14 mouse cellular contexts compared by ENCODE assay signal in the genomic region with DNA sequence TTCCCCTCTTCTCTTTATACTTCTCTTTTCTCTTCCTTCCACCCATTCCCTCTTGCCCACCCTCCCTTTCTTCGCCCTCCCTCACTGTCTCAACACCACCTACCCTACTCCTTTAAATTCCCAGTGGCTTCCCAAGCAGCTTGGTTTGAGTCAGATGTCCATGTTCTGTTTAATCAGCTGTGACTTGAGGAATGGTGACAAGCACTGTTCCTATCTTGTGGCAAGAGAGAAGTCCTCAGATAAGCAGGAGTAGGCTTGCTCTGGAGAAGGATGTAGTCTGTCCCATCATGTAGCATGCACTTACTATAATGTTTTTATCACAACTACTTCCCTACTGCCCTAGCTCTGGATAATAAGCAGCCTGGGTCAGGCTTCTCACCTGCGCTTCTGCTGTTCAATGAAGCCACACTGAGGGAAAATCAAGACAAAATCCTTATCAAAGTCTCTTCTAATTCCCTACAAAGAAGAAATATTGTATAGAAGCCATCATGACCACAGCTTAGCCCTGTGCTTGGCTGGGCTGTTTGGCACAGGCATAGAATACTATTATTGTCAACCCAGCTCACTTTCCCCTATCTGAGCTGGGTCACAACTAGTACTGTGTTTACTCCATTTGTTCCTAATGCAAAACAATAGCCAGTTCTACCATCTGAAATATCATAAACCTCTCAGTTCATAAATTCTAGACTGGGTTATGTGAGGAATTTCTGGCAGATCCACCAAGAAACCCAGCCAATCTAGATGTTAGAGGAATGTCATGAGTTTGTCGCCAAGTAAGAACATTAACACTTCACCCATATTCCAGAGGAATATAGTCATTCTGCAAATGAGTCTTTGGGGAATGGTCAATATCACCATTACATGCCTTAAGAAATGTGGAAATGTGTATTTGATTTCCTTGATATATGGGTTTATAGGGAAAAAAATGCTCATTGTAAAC. TPM values are rescaled to one million over a fixed set of nuclear protein-coding genes. Genes with fewer than 3 reads are reported as not detected.
DNase-seq lines count a peak whose midpoint lies in the region; ATAC-seq lines count a peak whose summit lies in the region.
"Had no signal": no experiment of that assay in that cellular context is flagged by ENCODE, and none has a peak within 500 bp of the region (broad histone marks: within the 10 kb centered on the region; RNA-seq: fewer than 3 reads in every experiment).

No protein-coding gene starts in this region.

- peak; percentile 45 to 46 for DNase-seq in heart, adult 18-20 months
- no peak for DNase-seq in heart, postnatal 25 days (ENCODE audit: low spot score)
- DNase-seq in lung, adult 18-20 months, result no peak
- DNase-seq in heart, postnatal 10 days, result peak; percentile 42 to 55
- no peak for DNase-seq in midbrain, embryonic 10.5 days (ENCODE audit: low spot score)
- no peak for DNase-seq in liver, embryonic 11.5 days (ENCODE audit: low spot score)
- DNase-seq: cerebellum, adult 8-10 months; gastrocnemius, postnatal 36 days had no signal

- no peak overlapping the region for H3K9ac ChIP-seq in lung, embryonic 15.5 days
- H3K9ac ChIP-seq in liver, embryonic 11.5 days (ENCODE audit: low read depth, low read length), result no peak overlapping the region
- H3K9ac ChIP-seq: hindbrain, embryonic 13.5 days had no signal

- H3K27ac ChIP-seq in lung, embryonic 15.5 days, result peak overlapping the region; percentile 79
- peak overlapping the region; percentile 99 for H3K27ac ChIP-seq in brown adipose tissue, adult 24 weeks (replicated peaks; ENCODE audit: low read depth, low read length)
- H3K27ac ChIP-seq in midbrain, embryonic 10.5 days (replicated peaks), result no peak overlapping the region
- H3K27ac ChIP-seq in liver, embryonic 11.5 days (ENCODE audit: low read depth, low read length), result no peak overlapping the region
- H3K27ac ChIP-seq: hindbrain, embryonic 13.5 days had no signal

- H3K4me3 ChIP-seq in lung, embryonic 15.5 days, result no peak overlapping the region
- H3K4me3 ChIP-seq in brown adipose tissue, adult 24 weeks (ENCODE audit: insufficient read depth, low read depth, low read length), result no peak overlapping the region
- no peak overlapping the region for H3K4me3 ChIP-seq in midbrain, embryonic 10.5 days
- H3K4me3 ChIP-seq in liver, embryonic 11.5 days (ENCODE audit: low read depth, low read length), result no peak overlapping the region
- H3K4me3 ChIP-seq: hindbrain, embryonic 13.5 days had no signal

- WGBS in lung, embryonic 15.5 days, result 63% methylated on average over 3 of the region's 3 CpGs
- 92% methylated on average over 3 of the region's 3 CpGs for WGBS in midbrain, embryonic 10.5 days
- 82% methylated on average over 3 of the region's 3 CpGs for WGBS in liver, embryonic 11.5 days

- ATAC-seq in lung, embryonic 15.5 days (ENCODE audit: borderline replicate concordance, extremely low read depth, low FRiP score, low TSS enrichment), result peak; percentile 21; the same call in 1 of the 2 replicates
- no peak for ATAC-seq in liver, embryonic 11.5 days (replicated peaks; ENCODE audit: low FRiP score)
- ATAC-seq: intestine, postnatal 0 days had no signal

- no peaks in the 10 kb centered on the region for H3K9me3 ChIP-seq in lung, embryonic 15.5 days
- H3K9me3 ChIP-seq in midbrain, embryonic 10.5 days (replicated peaks), result no peaks in the 10 kb centered on the region; the same call in 1 of the 2 replicates
- no peaks in the 10 kb centered on the region for H3K9me3 ChIP-seq in liver, embryonic 11.5 days (ENCODE audit: control insufficient read depth, low read length)
- H3K9me3 ChIP-seq: G1E; hindbrain, embryonic 13.5 days had no signal

- peaks cover 50% of the 10 kb centered on the region for H3K4me1 ChIP-seq in lung, embryonic 15.5 days
- peaks cover 43% of the 10 kb centered on the region; the same call in 1 of the 2 replicates for H3K4me1 ChIP-seq in brown adipose tissue, adult 24 weeks (ENCODE audit: control insufficient read depth, insufficient read depth, insufficient read length, low read length)
- H3K4me1 ChIP-seq in midbrain, embryonic 10.5 days, result peaks cover 7% of the 10 kb centered on the region; the same call in 1 of the 2 replicates
- no peaks in the 10 kb centered on the region; the same call in 1 of the 2 replicates for H3K4me1 ChIP-seq in liver, embryonic 11.5 days (replicated peaks; ENCODE audit: control insufficient read depth, insufficient read depth, low read length)
- H3K4me1 ChIP-seq: hindbrain, embryonic 13.5 days had no signal

- H3K36me3 ChIP-seq in lung, embryonic 15.5 days, result no peaks in the 10 kb centered on the region
- H3K36me3 ChIP-seq in midbrain, embryonic 10.5 days, result no peaks in the 10 kb centered on the region
- no peaks in the 10 kb centered on the region for H3K36me3 ChIP-seq in liver, embryonic 11.5 days (ENCODE audit: control insufficient read depth, insufficient read depth, low read length)
- H3K36me3 ChIP-seq: G1E; hindbrain, embryonic 13.5 days had no signal

- H3K27me3 ChIP-seq in lung, embryonic 15.5 days, result no peaks in the 10 kb centered on the region
- H3K27me3 ChIP-seq in midbrain, embryonic 10.5 days (ENCODE audit: low read depth, poor library complexity, severe bottlenecking), result no peaks in the 10 kb centered on the region
- H3K27me3 ChIP-seq in liver, embryonic 11.5 days (replicated peaks; ENCODE audit: control insufficient read depth, insufficient read depth, low read length), result no peaks in the 10 kb centered on the region
- H3K27me3 ChIP-seq: hindbrain, embryonic 13.5 days had no signal

- intact Hi-C loops in heart, postnatal 25 days (cut with DNase I), result loop anchor here (5.0 to 10.0 kb wide), 2 partner anchors 128 to 225 kb away; no protein-coding TSS in a partner anchor
- intact Hi-C loops in heart, postnatal 10 days (cut with DNase I), result no loop called here

- H3K4me2 ChIP-seq in lung, embryonic 15.5 days, result no peak overlapping the region
- no peak overlapping the region for H3K4me2 ChIP-seq in liver, embryonic 11.5 days
- H3K4me2 ChIP-seq: hindbrain, embryonic 13.5 days; midbrain, embryonic 11.5 days had no signal

RNA-seq across cellular contexts. Expression of a gene that starts 24.5 kb away (rescaled TPM):
- 100 to 1,000 TPM; 523 to 532 TPM for total RNA-seq in heart, adult 18-20 months (2021)
- 100 to 1,000 TPM; 487 to 529 TPM for total RNA-seq in heart, postnatal 25 days (2021)
- 155 and 163 TPM in 2 replicates for polyA plus RNA-seq in lung, embryonic 15.5 days (2015; fragmentation: Nextera tagmentation; extraction: Ambion mirVana)
- 199 and 225 TPM in 2 replicates for polyA plus RNA-seq in brown adipose tissue, adult 24 weeks (2012; ENCODE audit: insufficient read depth, insufficient read length, missing spikeins)
- total RNA-seq in heart, postnatal 10 days (2021), result 100 to 1,000 TPM; 571 to 593 TPM
- 61.9 and 74.7 TPM in 2 replicates for polyA plus RNA-seq in midbrain, embryonic 10.5 days (2016; fragmentation: Nextera tagmentation; extraction: Ambion mirVana)
- polyA plus RNA-seq in liver, embryonic 11.5 days (2014; fragmentation: Nextera tagmentation; extraction: Ambion mirVana), result 43.7 and 45.8 TPM in 2 replicates

Comparison
In these comparisons a context has a peak if more than half of its experiments do, and no peak if none do; other contexts are left out.
1. DNase-seq: peak in heart, adult 18-20 months (2 of 2) and heart, postnatal 10 days (2 of 2); none in heart, postnatal 25 days (single experiment), lung, adult 18-20 months (0 of 2), midbrain, embryonic 10.5 days (single experiment) and liver, embryonic 11.5 days (single experiment).
2. H3K27ac ChIP-seq: peak in lung, embryonic 15.5 days (single experiment) and brown adipose tissue, adult 24 weeks (single experiment); none in midbrain, embryonic 10.5 days (single experiment) and liver, embryonic 11.5 days (single experiment).